Mouse (Mus musculus) CD4-positive helper T cell, adult 2 months (primary cell): ENCODE data around the gene Nepn.
"Not testable (repeated sequence)": the region's sequence is repeated elsewhere in the genome, so short reads cannot be mapped to it uniquely, and the experiment has no call there.

Experiments used
- DNase-seq: peaks from one replicate; pipeline ENCODE4 v3.0.0-alpha.2; 2012; ENCODE audit warnings: low read depth, missing footprints, low spot score

The Nepn gene

GRCm38 (mm10) chr10:52388922-52389430 is at the start of gene Nepn:
Gene Nepn (plus strand): TSS chr10:52388972.
- DNase-seq, result no peak

DNA sequence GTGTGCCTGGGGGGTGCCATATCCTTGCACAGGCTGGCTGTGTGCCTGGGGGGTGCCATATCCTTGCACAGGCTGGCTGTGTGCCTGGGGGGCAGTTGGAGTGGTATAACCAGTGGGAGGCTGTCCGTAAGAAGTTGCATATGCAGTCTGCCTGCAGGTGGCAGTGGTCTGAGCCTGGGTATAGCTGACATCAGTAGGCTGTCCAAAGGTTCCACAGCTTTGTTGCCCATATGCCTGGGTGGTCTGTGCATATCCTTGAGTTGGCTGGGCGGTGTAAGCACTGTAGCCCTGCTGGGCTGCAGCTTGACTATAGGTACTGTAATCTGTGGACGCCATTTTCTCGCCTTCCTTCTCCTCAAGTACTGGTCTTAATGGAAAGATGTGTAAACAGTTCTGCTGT is 45.4 kb upstream of the Nepn start:
- DNase-seq, result not testable (repeated sequence)

- no peak for DNase-seq
These were observed 35.6 kb upstream of the Nepn start for GRCm38 (mm10) chr10:52353184-52353583.

DNA sequence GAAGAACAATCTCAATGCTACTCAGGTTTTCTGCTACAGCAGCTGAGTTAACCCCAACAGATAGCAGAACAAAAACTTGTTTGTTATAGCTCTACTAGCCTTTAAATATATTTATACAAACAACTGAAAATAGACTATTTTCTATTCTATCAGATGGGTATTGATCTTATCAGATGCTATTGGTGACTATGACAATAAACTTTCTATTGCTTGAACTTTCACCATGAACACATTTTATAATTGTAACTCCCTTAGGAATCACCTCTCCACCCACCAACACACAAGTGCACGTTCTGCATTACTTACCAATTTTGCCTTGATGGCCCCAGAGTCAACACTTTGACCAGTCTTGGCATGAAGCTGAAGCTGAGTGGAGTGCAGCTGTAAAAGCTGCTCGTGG is 30.3 kb upstream of the Nepn start, which contains the start of gene Gm26741:
Gm26741 (plus strand) TSS at position 301 of the 400 bp plus-strand sequence.
- DNase-seq, result no peak

GRCm38 (mm10) chr10:52360241-52360735 is 28.5 kb upstream of the Nepn start:
- no peak for DNase-seq

DNA sequence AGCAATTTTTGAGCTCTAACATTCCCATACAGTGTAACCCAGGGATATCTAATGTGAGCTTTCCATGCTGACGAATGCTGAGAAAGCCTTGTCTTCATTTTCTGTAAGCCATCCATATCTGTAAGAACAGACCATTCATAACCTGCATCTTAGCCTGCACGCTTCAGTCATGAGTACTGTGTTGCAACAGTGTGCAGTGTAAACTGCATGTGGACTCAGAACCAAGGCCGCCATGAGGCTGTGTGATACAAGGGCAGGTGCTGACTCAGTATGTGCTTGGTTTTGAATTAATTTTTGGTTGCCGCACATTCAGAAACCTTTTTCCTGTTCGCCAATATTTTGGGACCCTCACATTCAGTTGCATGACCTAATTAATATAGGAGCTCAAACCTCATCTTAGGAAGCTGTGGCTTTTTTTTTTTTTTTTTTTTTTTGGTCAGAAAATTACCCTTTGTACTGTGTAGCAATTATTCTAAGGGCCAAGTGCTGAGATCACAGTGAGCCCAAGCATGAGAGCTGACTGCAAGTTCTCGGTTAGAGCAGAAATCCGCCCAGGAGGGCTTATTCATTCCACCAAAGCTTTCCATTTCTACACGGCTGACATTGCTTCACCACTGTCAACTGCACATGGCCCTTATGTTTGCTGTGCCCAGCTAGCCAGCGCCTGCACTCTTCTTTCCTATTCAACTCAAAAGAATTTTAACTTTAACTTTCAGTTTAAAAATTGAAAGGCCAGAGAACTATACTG is 27.7 kb upstream of the Nepn start:
- DNase-seq, result no peak

DNA sequence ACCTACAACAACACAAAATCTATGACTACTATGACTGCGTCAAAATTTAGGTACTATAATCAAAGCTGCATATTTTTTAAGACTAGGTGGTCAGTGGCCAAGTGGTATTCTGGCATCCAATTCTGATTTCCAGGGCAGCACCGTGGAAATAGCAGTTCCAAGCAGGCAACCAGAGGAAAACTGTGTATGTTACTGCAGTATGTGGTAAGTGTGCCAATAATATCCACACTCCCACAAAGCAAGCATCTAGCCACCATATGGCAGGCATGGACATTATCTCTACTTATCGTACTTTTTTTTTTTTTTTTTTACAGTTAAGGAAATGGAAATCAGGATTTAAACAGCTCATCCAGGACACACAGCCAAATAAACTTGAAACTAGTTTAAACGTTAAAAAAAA is 20.4 kb upstream of the Nepn start:
- no peak for DNase-seq

DNA sequence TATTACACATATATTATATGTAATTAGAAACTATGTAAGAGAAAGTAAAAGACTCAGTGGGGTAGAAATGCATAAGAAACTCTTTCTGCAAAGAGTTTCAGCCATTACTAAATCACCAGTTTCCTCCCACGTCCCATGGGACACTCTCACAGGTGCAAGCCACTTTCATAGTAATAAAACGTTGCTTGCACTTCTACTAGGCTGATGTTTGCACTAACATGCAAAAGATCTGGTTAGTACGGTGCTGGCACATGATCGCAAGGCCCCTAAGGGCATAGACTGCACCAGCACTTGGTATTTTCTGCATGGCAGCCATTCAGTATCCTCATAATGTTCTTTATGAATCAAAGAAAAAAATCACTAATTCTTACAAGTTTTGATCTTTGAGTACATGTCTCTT is 14.9 kb upstream of the Nepn start:
- no peak for DNase-seq

DNA sequence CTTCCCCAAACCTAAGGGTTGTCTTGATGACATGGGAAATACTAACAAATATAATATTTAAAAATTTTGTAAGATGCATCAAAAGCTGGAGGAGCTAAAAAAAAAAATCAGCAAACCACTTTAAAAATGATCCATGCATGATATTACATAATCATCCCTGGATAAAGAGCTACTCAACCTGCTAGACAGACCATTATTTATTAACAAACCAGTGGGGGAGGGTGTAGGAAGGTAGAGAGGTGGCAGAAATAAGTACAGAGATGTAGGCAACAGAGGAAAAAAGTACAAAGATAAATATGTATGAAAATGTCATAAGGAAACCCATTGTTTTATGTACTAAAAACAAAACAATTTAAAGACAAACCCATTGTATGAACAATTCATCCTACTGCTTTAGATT is 14.1 kb upstream of the Nepn start:
- DNase-seq, result no peak

DNA sequence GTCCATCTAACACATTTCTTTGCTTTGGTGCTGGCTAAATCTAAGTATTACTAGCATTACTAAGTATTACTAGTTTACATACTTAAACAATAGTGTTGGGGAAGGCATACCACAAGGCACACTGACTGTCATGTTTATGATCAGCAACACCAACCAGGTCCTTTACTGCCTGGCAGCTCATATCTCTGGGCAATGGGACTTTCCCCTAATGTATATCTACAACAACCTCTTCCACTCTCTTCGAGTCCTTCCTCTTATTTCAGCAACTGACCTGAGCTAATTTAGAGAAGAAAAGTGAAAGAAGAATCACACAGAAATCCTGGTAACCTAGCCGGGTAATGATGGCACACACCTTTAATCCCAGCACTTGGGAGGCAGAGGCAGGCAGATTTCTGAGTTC is 12.3 kb upstream of the Nepn start:
- DNase-seq, result no peak

DNA sequence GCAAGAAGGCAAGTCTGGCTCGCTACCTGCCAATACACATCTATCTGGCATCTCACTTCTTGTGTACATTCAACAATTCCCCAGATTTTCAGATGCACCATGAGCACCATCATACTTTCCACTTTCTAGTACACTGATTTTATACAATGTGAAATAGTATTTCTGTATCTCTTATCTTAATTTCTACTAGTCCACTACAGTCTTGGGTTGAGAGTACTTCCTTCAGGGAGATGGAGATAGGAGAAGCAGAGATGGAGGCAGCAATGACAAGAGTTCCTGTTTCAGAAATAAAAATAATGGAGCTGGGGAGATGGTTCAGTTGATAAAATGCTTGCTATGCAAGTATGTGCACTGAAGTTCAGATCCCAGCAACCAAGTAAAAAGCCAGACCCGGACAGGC is 11.0 kb upstream of the Nepn start:
- no peak for DNase-seq

DNA sequence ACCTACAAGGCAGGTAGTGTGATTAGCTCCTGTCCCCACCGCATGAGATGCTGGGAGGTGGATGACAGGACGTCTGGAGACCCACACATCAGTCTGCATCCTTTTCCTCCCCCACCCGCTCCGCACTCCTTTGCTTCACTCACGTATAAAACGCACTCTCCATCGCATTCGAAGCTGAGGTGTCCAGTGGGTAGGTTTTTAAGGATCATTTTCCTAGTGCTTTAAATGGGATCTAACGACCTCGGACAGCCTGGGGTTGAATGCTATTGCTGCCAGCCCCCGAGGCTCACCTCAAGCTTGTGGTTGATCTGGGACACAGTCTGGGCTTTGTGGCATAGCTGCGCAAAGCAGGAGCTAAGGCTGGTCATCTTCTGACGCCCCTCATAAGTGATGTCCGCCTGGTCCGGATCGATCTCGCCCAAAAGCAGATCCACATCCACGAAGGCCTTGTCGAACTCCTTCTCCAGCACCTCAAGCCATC is 7.4 kb upstream of the Nepn start:
- DNase-seq, result peak; percentile 47

- DNase-seq, result peak; percentile 98
These were observed 6.8 kb upstream of the Nepn start, which contains the start of gene Gopc for GRCm38 (mm10) chr10:52381845-52382591. Gene Gopc (minus strand): TSS chr10:52382124.

- DNase-seq, result no peak
These were observed 5.8 kb upstream of the Nepn start for GRCm38 (mm10) chr10:52383022-52383421.

DNA sequence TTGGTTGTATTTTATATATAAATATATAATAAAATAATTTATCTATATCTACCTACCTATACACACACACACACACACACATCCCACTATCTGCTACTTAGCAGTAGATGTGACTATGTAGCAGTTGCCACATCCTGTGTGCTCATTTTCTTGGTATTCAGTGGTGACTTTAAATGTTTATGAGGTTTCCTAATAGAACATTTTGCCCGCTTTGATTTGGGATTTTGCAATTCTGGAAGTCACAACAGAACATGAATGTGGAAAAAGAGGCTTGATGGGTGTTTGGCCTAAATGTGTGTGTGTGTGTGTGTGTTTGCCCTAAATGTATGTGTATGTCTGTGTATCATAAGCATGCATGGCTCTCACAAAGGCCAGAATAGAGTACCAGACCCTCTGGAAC is 5.2 kb upstream of the Nepn start:
- DNase-seq, result no peak

DNA sequence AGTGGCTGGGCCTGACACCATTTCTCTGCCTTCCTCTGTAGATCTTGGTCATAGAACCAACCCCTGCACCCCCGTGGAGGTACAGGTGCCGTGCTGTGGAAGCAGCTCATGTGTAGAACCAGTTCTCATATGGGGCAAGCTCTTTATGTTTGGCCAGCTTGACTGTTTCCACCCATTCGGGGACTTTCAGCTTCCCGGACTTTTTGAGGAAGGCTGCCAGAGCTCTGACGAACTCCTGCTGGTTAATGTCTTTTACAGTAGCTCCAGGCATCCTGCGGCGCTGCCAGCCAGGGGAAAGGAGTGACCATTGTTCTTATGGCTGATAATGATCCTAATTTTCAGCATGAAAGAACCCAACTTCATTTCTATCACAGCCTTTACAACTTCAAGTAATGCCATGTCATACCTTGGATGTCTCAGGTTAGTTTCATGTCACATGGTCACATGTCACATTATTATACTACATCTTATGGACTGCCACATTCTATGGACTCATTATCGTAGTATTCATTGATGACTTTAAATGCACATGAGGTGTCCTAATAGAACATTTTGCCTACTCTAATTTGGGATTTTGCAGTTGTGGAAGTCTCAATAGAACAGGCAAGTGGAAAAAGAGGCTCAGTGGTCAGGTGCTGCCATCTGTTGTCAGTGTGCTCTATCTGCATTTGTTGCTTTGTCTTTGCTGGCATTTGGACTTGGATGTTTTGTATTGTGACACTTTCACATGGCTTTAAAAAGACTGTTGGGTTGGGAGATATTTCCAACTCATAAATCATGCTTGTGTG is 3.8 kb upstream of the Nepn start:
- peak; percentile 53 for DNase-seq

DNA sequence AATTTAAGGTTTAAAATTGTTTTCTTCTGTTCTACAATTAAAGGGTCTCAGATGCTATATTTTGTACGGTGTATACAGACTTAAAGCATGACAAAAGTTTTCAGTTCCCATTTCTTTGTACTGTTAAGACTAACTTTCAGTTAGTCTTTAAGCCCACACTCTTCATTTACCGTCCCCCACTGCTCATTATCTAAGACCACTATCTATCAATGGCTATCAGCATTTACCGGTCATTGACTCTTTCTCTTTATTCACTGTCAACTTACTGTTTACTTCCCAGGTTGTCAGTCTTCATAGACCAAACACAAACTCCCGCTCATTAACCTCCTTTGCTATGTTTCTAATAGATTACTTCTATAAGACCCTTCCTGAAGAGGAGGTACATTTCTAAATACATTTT is 1.6 kb upstream of the Nepn start:
- no peak for DNase-seq

DNA sequence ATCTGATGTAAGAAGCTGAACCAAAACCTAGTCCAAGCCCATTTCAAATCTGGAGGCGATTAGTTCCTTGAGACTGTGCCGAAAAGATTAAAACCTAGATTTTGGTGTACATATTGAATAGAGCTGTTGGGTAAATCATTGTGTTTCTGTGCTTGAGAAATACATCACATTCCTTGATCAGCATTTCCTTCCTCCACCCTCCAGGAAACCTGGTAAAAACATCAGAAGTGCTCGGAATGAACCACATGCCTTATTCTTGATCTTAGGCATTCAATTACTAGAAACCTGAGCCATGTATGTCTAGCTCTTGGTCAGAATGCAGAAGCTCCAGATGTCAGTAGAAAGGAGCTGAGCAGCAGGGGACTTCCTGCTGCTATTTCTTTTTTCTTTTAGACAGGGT is 666 bp downstream of the Nepn start:
- no peak for DNase-seq

DNA sequence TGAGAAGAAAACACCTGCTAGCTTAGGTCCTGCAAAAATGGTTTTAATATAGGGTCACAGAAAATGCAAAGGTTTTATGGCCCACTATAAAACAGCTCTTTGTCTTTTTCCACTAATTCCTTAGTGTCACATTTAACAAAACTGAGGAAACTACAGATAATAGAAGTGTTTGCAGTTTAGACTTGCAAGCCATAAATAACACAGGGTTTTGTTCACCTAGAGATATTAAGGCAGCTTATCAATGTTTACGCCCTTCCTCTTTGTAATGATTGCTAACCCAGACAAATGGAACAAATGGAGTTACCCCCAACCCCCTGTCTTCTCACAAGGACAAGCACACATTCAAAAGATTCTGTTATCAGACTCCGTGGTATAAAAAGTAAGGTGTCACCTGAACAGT is 2.4 kb downstream of the Nepn start:
- no peak for DNase-seq

DNA sequence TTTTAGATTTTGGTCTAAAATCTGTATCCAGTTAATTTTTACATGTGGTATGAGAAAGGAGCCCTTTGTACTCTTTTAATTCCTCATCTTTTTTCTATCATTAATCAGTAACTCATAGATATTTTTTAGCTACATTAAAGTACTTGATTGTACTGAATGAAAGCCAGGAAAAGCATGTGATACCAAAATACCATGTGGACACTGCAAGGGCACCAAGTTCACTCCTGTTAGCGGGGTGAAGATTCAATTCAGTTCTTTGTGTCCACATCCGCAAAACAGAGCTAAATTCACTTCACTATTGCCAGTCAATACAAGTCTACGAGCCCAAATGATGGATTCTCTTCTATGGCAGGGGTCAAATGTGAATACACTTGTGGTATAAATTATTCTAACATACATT is 7.9 kb downstream of the Nepn start:
- no peak for DNase-seq

- DNase-seq, result no peak
These were observed 9.9 kb downstream of the Nepn start for GRCm38 (mm10) chr10:52398715-52399114.

- DNase-seq, result no peak
These were observed 10.9 kb downstream of the Nepn start for GRCm38 (mm10) chr10:52399722-52400121.
